Mouse (Mus musculus): ENCODE data around the gene Mrtfb. TPM values are rescaled to one million over a fixed set of nuclear protein-coding genes. Genes with fewer than 3 reads are reported as not detected.
A peak's percentile ranks its signal among the peaks of the same experiment; 100 is the strongest.

Gene Mrtfb
- polyA plus RNA-seq, 1 experiment = 67.5 TPM

- Histone ChIP-seq H3K4me3 (ENCODE audit: insufficient read depth, low read length) (no peak overlapping the region), H3K27ac (ENCODE audit: insufficient read depth, low read length) (no peak overlapping the region), H3K4me1 (ENCODE audit: control insufficient read depth, insufficient read depth, low read length) (no peaks in the 10 kb centered on the region)
- TF ChIP-seq CTCF (IDR thresholded peaks at IDR 0.05; ENCODE audit: extremely low read depth, insufficient read depth, low read length) (peak; percentile 43; the same call in 1 of the 2 replicates), POLR2A (IDR thresholded peaks at IDR 0.05; ENCODE audit: extremely low read depth, insufficient read depth, low read length) (no peak)
Observed at GRCm38 (mm10) chr16:13409530-13410163, 153.4 kb downstream of the Mrtfb start.

DNA sequence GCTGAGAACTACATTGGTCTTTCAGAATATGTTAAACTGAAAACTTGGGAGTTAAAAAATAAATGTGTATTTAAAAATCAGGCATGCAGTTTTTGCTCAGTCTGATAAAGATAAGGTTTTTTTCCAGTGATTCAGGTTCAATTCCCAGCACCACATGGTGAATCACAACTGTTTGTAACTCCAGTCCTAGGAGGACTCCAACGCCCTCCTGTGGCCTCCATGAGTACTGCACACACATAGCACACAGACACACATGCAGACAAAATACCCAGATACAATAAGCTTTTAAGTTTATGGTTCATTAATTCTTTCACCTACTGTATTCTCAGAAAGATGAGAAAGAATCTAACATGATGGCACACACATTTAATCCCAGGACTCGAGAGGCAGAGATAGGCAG is 154.5 kb downstream of the Mrtfb start:
- H3K4me3 ChIP-seq (ENCODE audit: insufficient read depth, low read length) = no peak overlapping the region
- TF ChIP-seq CTCF (IDR thresholded peaks at IDR 0.05; ENCODE audit: extremely low read depth, insufficient read depth, low read length) (no peak), POLR2A (IDR thresholded peaks at IDR 0.05; ENCODE audit: extremely low read depth, insufficient read depth, low read length) (no peak)
- no peak overlapping the region for H3K27ac ChIP-seq (ENCODE audit: insufficient read depth, low read length)
- no peaks in the 10 kb centered on the region for H3K4me1 ChIP-seq (ENCODE audit: control insufficient read depth, insufficient read depth, low read length)

DNA sequence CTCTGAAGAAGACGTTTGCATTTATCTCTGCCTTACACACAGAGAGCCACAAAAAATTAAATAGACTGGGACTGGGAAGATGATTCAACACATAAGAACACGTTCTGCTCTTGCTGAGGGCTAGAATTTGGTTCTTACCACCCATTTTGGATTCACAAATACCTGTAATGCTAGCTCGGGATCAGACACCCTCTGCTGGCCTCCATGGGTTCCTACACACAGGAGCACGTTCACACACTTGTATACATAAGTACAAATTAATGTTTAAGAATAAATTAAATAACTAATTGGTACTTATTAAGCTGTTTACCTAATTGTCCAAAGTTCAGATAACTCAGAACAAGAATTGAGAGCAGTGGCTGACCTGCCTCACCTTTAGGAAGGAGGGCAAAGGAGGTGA is 155.2 kb downstream of the Mrtfb start:
- Histone ChIP-seq H3K27ac (ENCODE audit: insufficient read depth, low read length) (no peak overlapping the region), H3K4me3 (ENCODE audit: insufficient read depth, low read length) (no peak overlapping the region), H3K4me1 (ENCODE audit: control insufficient read depth, insufficient read depth, low read length) (no peaks in the 10 kb centered on the region)
- TF ChIP-seq CTCF (IDR thresholded peaks at IDR 0.05; ENCODE audit: extremely low read depth, insufficient read depth, low read length) = peak; percentile 14; the same call in 1 of the 2 replicates
- TF ChIP-seq POLR2A (IDR thresholded peaks at IDR 0.05; ENCODE audit: extremely low read depth, insufficient read depth, low read length) = no peak

DNA sequence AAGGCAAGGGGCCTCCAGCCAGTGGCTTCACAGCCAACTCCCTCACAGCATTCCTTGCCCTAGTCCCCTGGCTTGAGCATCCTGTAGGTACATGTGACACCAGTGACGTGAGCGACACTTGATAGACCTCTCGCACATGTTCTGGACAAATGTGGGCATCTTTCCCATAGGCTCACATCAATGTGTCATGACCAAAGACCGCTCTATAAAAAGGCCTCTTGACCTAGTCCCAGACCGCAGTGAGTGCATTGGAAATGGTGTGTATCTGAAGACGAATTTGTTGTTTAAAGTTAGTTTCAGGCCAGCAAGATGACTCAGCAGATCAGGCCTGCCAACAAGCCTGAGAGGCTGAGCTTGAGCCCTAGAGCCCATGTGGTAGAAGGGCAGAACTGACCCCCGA is 158.3 kb downstream of the Mrtfb start:
- Histone ChIP-seq H3K27ac (ENCODE audit: insufficient read depth, low read length) (no peak overlapping the region), H3K4me3 (ENCODE audit: insufficient read depth, low read length) (no peak overlapping the region), H3K4me1 (ENCODE audit: control insufficient read depth, insufficient read depth, low read length) (no peaks in the 10 kb centered on the region)
- TF ChIP-seq CTCF (IDR thresholded peaks at IDR 0.05; ENCODE audit: extremely low read depth, insufficient read depth, low read length) (no peak), POLR2A (IDR thresholded peaks at IDR 0.05; ENCODE audit: extremely low read depth, insufficient read depth, low read length) (no peak)

GRCm38 (mm10) chr16:13414972-13415371 is 158.7 kb downstream of the Mrtfb start:
- H3K4me1 ChIP-seq (ENCODE audit: control insufficient read depth, insufficient read depth, low read length) = no peaks in the 10 kb centered on the region
- no peak overlapping the region for H3K27ac ChIP-seq (ENCODE audit: insufficient read depth, low read length)

GRCm38 (mm10) chr16:13415465-13415864 is 159.2 kb downstream of the Mrtfb start:
- no peak overlapping the region for H3K4me3 ChIP-seq (ENCODE audit: insufficient read depth, low read length)
- H3K27ac ChIP-seq (ENCODE audit: insufficient read depth, low read length) = no peak overlapping the region
- no peak for TF ChIP-seq CTCF (IDR thresholded peaks at IDR 0.05; ENCODE audit: extremely low read depth, insufficient read depth, low read length)
- no peak for TF ChIP-seq POLR2A (IDR thresholded peaks at IDR 0.05; ENCODE audit: extremely low read depth, insufficient read depth, low read length)
- H3K4me1 ChIP-seq (ENCODE audit: control insufficient read depth, insufficient read depth, low read length) = no peaks in the 10 kb centered on the region

More at GRCm38 (mm10) chr16:13414972-13415371, 158.7 kb downstream of the Mrtfb start:
- H3K4me3 ChIP-seq (ENCODE audit: insufficient read depth, low read length) = no peak overlapping the region
- no peak for TF ChIP-seq CTCF (IDR thresholded peaks at IDR 0.05; ENCODE audit: extremely low read depth, insufficient read depth, low read length)
- no peak for TF ChIP-seq POLR2A (IDR thresholded peaks at IDR 0.05; ENCODE audit: extremely low read depth, insufficient read depth, low read length)

GRCm38 (mm10) chr16:13416465-13416864 is 160.2 kb downstream of the Mrtfb start:
- Histone ChIP-seq H3K4me3 (ENCODE audit: insufficient read depth, low read length) (no peak overlapping the region), H3K27ac (ENCODE audit: insufficient read depth, low read length) (no peak overlapping the region), H3K4me1 (ENCODE audit: control insufficient read depth, insufficient read depth, low read length) (no peaks in the 10 kb centered on the region)
- TF ChIP-seq CTCF (IDR thresholded peaks at IDR 0.05; ENCODE audit: extremely low read depth, insufficient read depth, low read length) (no peak), POLR2A (IDR thresholded peaks at IDR 0.05; ENCODE audit: extremely low read depth, insufficient read depth, low read length) (no peak)

GRCm38 (mm10) chr16:13417904-13418303 is 161.6 kb downstream of the Mrtfb start:
- no peak for TF ChIP-seq POLR2A (IDR thresholded peaks at IDR 0.05; ENCODE audit: extremely low read depth, insufficient read depth, low read length)
- TF ChIP-seq CTCF (IDR thresholded peaks at IDR 0.05; ENCODE audit: extremely low read depth, insufficient read depth, low read length) = no peak

DNA sequence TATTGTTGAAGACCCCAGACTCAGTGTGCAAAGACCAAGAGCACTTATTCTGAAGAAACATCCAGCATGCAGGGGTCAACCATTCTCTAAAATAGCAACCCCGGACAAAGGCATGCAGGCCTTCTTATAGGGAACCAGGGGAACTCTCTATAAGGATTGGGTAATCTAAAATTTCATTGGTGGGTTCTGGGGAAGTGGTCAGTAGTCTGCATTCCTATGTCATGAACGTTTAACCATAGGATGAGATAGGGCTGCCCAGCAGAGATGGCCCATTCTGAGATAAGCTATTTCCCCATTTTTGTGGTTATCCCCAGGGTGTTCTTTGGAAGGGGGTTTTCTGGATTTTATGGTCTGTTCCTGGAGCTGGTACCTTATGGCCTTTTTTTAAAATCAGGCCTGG is 163.5 kb downstream of the Mrtfb start:
- Histone ChIP-seq H3K27ac (ENCODE audit: insufficient read depth, low read length) (no peak overlapping the region), H3K4me3 (ENCODE audit: insufficient read depth, low read length) (no peak overlapping the region), H3K4me1 (ENCODE audit: control insufficient read depth, insufficient read depth, low read length) (no peaks in the 10 kb centered on the region)
- TF ChIP-seq CTCF (IDR thresholded peaks at IDR 0.05; ENCODE audit: extremely low read depth, insufficient read depth, low read length) (no peak), POLR2A (IDR thresholded peaks at IDR 0.05; ENCODE audit: extremely low read depth, insufficient read depth, low read length) (no peak)

More at GRCm38 (mm10) chr16:13417904-13418303, 161.6 kb downstream of the Mrtfb start:
- H3K4me1 ChIP-seq (ENCODE audit: control insufficient read depth, insufficient read depth, low read length) = no peaks in the 10 kb centered on the region
- H3K4me3 ChIP-seq (ENCODE audit: insufficient read depth, low read length) = no peak overlapping the region
- no peak overlapping the region for H3K27ac ChIP-seq (ENCODE audit: insufficient read depth, low read length)

GRCm38 (mm10) chr16:13422522-13422921 is 166.2 kb downstream of the Mrtfb start:
- Histone ChIP-seq H3K27ac (ENCODE audit: insufficient read depth, low read length) (no peak overlapping the region), H3K4me1 (ENCODE audit: control insufficient read depth, insufficient read depth, low read length) (peaks cover 4% of the 10 kb centered on the region), H3K4me3 (ENCODE audit: insufficient read depth, low read length) (no peak overlapping the region)
- TF ChIP-seq POLR2A (IDR thresholded peaks at IDR 0.05; ENCODE audit: extremely low read depth, insufficient read depth, low read length) (no peak), CTCF (IDR thresholded peaks at IDR 0.05; ENCODE audit: extremely low read depth, insufficient read depth, low read length) (no peak)

All from cortical plate, adult 2 months (tissue).